Mouse (Mus musculus): ENCODE measurements around the gene Angptl7. TPM values are rescaled to one million over a fixed set of nuclear protein-coding genes. Genes with fewer than 3 reads are reported as not detected.

The Angptl7 gene
- total RNA-seq, 2 experiments from 2014 or later: 1.7 to 4.0 TPM

- no peak for DNase-seq (ENCODE audit: low spot score in 2 of 2)
Measured at GRCm38 (mm10) chr4:148495874-148496689, 4.2 kb downstream of the Angptl7 start.

- no peak for DNase-seq (ENCODE audit: low spot score in 2 of 2)
Measured at GRCm38 (mm10) chr4:148495160-148495559, 5.1 kb downstream of the Angptl7 start.

DNA sequence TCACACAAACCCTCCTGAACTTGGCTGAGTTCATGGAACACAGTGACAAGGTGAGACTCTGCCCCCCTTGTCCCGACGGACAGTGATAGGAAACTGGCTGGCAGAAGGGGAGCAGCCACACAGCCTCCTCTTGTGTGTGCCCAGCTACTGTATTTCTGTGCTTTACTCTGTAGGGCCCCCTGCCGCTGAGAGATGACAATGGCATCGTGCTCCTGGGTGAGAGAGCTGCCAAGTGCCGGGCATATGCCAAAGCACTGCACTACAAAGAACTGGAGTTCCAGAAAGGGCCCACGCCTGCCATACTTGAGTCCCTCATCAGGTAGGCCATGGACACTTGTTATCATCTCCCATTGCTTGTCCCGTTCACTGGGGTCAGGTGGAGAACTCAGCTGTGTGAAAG, 8.8 kb downstream of the Angptl7 start:
- no peak for DNase-seq (ENCODE audit: low spot score in 2 of 2)

DNA sequence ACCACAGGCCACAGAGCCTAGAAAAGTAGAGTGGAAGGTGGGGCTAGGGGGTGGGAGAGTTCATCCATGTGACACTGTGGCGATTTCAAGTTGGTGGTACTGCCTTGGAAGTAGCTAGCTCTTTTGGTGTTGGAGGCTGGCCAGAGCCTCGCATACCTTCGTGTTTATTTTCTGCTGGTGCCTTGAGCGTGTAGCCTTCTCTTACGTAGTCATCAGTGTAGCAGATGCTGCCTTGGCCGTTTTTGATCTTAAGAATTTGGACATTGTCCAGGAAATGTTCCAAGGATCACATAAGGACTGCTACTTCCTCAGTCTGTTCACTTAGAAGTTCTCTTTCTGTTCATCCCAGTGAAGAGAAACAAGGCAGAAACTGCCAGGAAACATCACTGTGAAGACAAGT, 9.8 kb downstream of the Angptl7 start:
- no peak for DNase-seq (ENCODE audit: low spot score in 2 of 2)

DNA sequence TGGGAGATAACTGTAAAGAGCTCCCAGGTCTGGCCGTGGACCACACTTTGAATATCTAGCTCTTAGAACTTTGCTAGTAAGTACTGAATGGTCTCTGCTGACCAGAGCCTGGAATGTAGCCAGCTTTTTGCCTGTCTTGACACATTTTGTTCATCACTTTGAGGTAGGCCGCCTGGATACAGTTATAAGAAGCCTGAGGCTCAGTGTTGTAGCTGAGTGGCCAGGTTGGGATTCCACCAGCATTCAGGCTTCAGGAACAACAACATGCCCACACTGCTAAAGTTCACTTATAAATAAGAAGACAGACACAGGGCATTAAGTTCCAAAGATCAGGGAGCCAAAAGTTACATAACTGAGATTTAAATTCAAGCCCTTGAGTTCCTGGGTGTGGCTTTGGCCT, 12.4 kb downstream of the Angptl7 start:
- no peak for DNase-seq (ENCODE audit: low spot score in 2 of 2)

- DNase-seq (ENCODE audit: low spot score in 2 of 2): no peak
Measured at GRCm38 (mm10) chr4:148484511-148484910, 15.7 kb downstream of the Angptl7 start.

DNA sequence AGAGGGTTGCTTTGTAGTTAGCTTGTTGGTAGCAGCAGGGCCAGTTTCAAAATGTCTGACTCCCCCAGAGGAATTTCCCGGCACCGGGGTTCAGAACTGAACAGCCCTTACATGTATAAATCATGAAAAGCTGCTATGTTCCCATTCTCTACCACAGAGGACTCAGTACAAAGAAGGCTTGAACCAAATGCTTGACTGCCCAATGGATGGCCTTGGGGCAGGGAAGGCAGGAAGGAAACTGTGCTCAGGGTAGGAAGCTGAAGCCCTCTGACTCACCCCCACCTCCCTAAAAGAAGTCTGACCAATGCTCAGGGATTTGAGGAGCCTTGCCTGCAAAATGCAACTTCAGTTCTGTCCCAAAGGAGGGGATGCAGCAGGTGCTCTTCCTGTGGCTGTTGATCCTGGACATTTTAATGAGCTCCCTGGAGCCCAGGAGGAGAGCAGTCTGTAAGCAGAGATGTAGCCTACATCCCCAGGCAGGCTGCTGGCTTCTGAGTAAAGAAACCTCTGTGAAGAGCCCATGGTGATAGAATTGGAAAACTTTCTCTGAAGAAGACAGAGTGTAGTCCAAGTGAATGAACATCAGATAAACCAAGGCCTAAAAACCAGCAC, 18.6 kb downstream of the Angptl7 start:
- no peak for DNase-seq (ENCODE audit: low spot score in 2 of 2)

DNA sequence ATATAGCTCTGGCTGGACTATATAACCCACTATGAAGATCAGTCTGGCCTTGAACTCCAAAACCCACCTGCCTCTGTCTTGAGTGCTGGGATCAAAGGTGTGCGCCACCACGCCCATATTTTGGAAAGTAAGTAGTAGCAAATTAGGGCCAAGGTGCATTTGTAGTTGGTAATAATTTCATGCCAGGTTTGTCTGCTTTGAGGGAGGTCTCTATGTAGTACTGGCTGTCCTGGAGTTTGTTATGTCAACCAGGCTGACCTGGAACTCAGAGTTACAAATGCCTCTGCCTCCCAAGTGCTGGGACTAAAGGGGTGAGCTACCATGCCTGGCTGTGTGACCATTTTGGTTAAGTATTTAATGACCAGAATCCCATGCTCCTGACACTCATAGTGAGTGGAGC, 20.0 kb downstream of the Angptl7 start:
- DNase-seq (ENCODE audit: low spot score in 2 of 2): no peak

DNA sequence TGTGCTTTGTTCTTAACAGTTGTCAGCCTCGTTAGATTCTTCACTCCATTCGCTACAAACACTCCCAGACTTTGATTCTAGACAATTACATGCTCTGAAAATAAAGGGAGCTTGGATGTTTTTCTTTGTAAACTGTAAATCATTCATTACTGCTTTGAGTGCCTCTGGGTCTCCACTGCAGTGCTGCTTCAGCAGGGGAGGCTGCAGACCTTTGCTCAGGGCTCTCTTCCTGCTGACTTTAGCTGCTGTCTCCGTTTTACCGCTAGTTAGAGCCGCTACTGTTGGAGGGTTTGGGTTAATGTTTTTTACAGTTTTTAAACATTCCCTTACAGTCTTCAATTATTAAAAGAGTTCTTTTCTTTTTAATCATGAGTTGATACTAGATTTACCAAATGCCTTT, 26.8 kb downstream of the Angptl7 start:
- DNase-seq (ENCODE audit: low spot score in 2 of 2): no peak

- no peak for DNase-seq (ENCODE audit: low spot score in 2 of 2)
Measured at GRCm38 (mm10) chr4:148472436-148473174, 27.7 kb downstream of the Angptl7 start.

GRCm38 (mm10) chr4:148471363-148471806, 28.9 kb downstream of the Angptl7 start:
- DNase-seq (ENCODE audit: low spot score in 2 of 2): no peak

DNA sequence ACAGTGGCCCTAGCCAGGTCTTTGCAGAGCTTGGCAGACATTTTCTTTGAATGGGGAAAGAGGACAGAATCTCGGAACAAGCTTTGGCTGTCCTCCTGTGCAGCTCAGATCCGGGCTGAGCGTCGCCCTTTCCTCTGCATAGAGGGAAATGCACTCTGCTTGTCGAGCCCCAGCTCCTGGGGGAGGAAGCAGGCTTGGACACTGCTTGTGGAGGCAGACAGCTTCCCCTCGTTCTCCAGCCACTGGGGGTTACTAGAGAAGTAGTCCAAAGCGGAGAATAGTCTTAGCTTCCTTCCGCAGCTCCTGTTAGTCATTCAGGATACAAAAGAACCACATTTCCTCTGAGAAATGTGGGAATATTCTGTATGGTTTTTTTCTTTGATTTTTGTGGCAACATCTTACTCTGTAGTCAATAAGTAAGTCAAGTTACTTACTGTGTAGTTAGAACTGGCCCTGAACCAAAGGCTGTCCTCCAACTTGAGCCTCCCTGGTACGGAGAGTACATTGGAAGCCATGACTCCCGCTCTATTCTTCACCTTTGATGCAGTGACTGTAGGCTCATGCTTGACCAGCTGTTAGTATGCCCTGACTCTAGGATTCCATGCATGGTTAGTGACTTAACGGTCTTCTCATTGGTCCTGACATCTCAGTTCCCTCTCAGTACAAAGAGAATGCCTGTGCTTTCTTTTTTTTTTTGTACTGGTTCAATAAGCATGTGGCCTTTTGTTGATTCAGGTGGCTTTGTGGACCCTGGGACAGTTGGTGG, 30.6 kb downstream of the Angptl7 start:
- DNase-seq (ENCODE audit: low spot score in 2 of 2): no peak

GRCm38 (mm10) chr4:148468396-148468795, 31.9 kb downstream of the Angptl7 start:
- no peak for DNase-seq (ENCODE audit: low spot score in 2 of 2)

- no peak for DNase-seq (ENCODE audit: low spot score in 2 of 2)
Measured at GRCm38 (mm10) chr4:148466511-148467079, 33.7 kb downstream of the Angptl7 start.

GRCm38 (mm10) chr4:148464869-148465268, 35.4 kb downstream of the Angptl7 start:
- no peak for DNase-seq (ENCODE audit: low spot score in 2 of 2)

DNA sequence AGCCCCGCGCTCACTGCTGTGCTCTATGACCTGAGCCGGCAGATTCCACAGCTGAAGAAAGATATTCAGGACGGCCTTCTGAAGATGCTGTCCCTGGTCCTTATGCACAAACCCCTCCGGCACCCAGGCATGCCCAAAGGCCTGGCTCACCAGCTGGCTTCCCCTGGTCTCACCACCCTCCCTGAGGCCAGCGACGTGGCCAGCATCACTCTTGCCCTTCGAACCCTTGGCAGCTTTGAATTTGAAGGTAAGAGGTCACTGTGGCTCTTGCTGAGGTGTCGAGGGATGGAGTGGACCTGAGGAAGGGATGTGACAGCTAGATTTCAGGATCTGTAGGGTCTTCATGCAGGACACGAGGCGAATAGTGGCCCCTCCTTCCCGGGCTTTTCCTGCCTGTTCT, 36.0 kb downstream of the Angptl7 start:
- no peak for DNase-seq (ENCODE audit: low spot score in 2 of 2)

DNA sequence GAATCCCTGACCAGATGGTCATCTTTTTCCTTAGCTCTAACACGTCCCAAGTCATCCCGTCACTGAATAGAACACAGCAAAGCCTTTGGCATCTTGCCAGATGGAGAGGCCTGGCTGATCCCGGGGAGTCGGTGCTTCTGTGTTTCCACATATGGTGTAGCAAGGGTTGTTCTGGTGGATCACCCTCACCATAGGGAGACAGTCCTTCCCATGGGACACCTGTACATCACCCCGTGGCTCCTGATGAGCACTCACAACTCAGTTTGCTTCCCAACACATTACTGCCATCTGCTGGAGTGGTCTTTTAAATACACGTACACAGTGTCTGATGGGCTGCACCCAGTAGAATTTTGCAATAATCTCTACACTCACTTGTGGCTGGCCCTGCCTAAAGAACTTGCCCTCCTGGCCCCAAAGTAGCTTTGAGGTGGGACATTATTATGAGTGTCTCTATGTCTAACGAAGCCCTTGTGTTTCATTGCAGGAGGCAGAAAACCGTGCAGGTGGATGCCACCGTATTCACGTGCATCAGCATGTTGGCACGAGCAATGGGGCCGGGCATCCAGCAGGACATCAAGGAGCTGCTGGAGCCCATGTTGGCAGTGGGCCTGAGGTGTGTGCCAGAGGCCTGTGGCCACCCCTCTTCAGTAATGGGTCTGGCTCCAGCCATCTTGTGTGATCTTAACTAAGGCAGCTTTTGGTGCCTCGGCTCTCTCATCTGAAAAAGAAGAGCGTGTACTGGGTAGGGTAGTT, 36.9 kb downstream of the Angptl7 start:
- DNase-seq (ENCODE audit: low spot score in 2 of 2): no peak

GRCm38 (mm10) chr4:148462717-148463116, 37.5 kb downstream of the Angptl7 start:
- DNase-seq (ENCODE audit: low spot score in 2 of 2): no peak

- DNase-seq (ENCODE audit: low spot score in 2 of 2): no peak
Measured at GRCm38 (mm10) chr4:148461772-148462171, 38.5 kb downstream of the Angptl7 start.

GRCm38 (mm10) chr4:148460656-148461284, 39.5 kb downstream of the Angptl7 start:
- no peak for DNase-seq (ENCODE audit: low spot score in 2 of 2)

Measured in gastrocnemius, postnatal 4 days (tissue).